Mouse (Mus musculus) macrophage (primary cell): ENCODE measurements around the gene Thada. TPM values are rescaled to one million over a fixed set of nuclear protein-coding genes. Genes with fewer than 3 reads are reported as not detected.

ENCODE experiments used
- H3K27ac ChIP-seq: fragments of 350-480 bp; formaldehyde crosslinking; 2 replicates; pipeline ENCODE4 v1.9.0; 2021
- H3K36me3 ChIP-seq: fragments of 350-480 bp; formaldehyde crosslinking; 2 replicates; pipeline ENCODE4 v1.9.0; 2021; ENCODE audit errors: inconsistent target
- H3K4me3 ChIP-seq: fragments of 350-480 bp; formaldehyde crosslinking; 2 replicates; pipeline ENCODE4 v1.9.0; 2021; ENCODE audit errors: inconsistent target
- H3K79me2 ChIP-seq: fragments of 350-480 bp; formaldehyde crosslinking; 2 replicates; pipeline ENCODE4 v1.9.0; 2021; ENCODE audit errors: inconsistent target
- WGBS: methylation state at CpG from one replicate; pipeline ENCODE4 v1.1.7; 2026; ENCODE audit warnings: inconsistent platforms; ENCODE audit not compliant: missing documents; 5-methylcytosine and 5-hydroxymethylcytosine counted together
- polyA plus RNA-seq: library from polyadenylated mRNA; stranded (reverse); fragments of 250-400 nt; gene quantifications from 3 replicates; pipeline ENCODE4 v1.2.4, GENCODE M21; 2018; ENCODE audit warnings: inconsistent platforms

Thada gene
- polyA plus RNA-seq, 1 experiment from 2014 or later: 6.0 TPM

- Histone ChIP-seq H3K4me3 (no peak overlapping the region), H3K36me3 (no peaks in the 10 kb centered on the region), H3K27ac (0 out of 2 replicates have a peak overlapping the region, but pooled peaks have one; percentile 99), H3K79me2 (peaks cover 17% of the 10 kb centered on the region)
- WGBS: 90% methylated on average over 17 of the region's 17 CpGs
These were observed 286.7 kb downstream of the Thada start for GRCm38 (mm10) chr17:84179026-84179972.

GRCm38 (mm10) chr17:84177481-84177880 lies 288.5 kb downstream of the Thada start:
- no peaks in the 10 kb centered on the region for H3K36me3 ChIP-seq
- H3K27ac ChIP-seq: no peak overlapping the region
- no peak overlapping the region for H3K4me3 ChIP-seq
- WGBS: 46% methylated on average over 8 of the region's 8 CpGs
- H3K79me2 ChIP-seq: peaks cover under 1% of the 10 kb centered on the region; the same call in 1 of the 2 replicates

GRCm38 (mm10) chr17:84176446-84176845 lies 289.6 kb downstream of the Thada start:
- no peak overlapping the region for H3K4me3 ChIP-seq
- H3K36me3 ChIP-seq: no peaks in the 10 kb centered on the region
- H3K79me2 ChIP-seq: no peaks in the 10 kb centered on the region
- H3K27ac ChIP-seq: no peak overlapping the region
- 83% methylated on average over 7 of the region's 7 CpGs for WGBS

- whole genome bisulfite sequencing: 96% methylated on average over 16 of the region's 17 CpGs
- no peak overlapping the region for H3K27ac ChIP-seq
- no peaks in the 10 kb centered on the region for H3K36me3 ChIP-seq
- no peak overlapping the region for H3K4me3 ChIP-seq
- no peaks in the 10 kb centered on the region for H3K79me2 ChIP-seq
These were observed 290.8 kb downstream of the Thada start for GRCm38 (mm10) chr17:84175196-84175595.

GRCm38 (mm10) chr17:84167377-84167776 lies 298.6 kb downstream of the Thada start:
- H3K4me3 ChIP-seq: no peak overlapping the region
- no peaks in the 10 kb centered on the region for H3K36me3 ChIP-seq
- WGBS: 69% methylated on average over 4 of the region's 4 CpGs
- H3K27ac ChIP-seq: no peak overlapping the region
- H3K79me2 ChIP-seq: no peaks in the 10 kb centered on the region

- Histone ChIP-seq H3K36me3 (no peaks in the 10 kb centered on the region), H3K27ac (no peak overlapping the region), H3K4me3 (no peak overlapping the region), H3K79me2 (no peaks in the 10 kb centered on the region)
- WGBS: 83% methylated on average over 9 of the region's 9 CpGs
These were observed 299.7 kb downstream of the Thada start for GRCm38 (mm10) chr17:84166135-84166860.

GRCm38 (mm10) chr17:84165735-84166134 lies 300.3 kb downstream of the Thada start:
- no peaks in the 10 kb centered on the region for H3K79me2 ChIP-seq
- H3K27ac ChIP-seq: no peak overlapping the region
- H3K36me3 ChIP-seq: no peaks in the 10 kb centered on the region
- no peak overlapping the region for H3K4me3 ChIP-seq
- 97% methylated on average over 3 of the region's 3 CpGs for WGBS

- H3K4me3 ChIP-seq: no peak overlapping the region
- H3K27ac ChIP-seq: no peak overlapping the region
- H3K79me2 ChIP-seq: no peaks in the 10 kb centered on the region
- WGBS: 85% methylated on average over 8 of the region's 8 CpGs
- H3K36me3 ChIP-seq: no peaks in the 10 kb centered on the region
These were observed 301.9 kb downstream of the Thada start for GRCm38 (mm10) chr17:84164146-84164545.

- Histone ChIP-seq H3K36me3 (no peaks in the 10 kb centered on the region), H3K27ac (no peak overlapping the region)
- WGBS: 87% methylated on average over 12 of the region's 12 CpGs
These were observed 302.8 kb downstream of the Thada start for GRCm38 (mm10) chr17:84163066-84163785.

GRCm38 (mm10) chr17:84162211-84162760 lies 303.7 kb downstream of the Thada start:
- WGBS: 95% methylated on average over 8 of the region's 8 CpGs
- no peaks in the 10 kb centered on the region for H3K36me3 ChIP-seq
- no peak overlapping the region for H3K4me3 ChIP-seq
- no peak overlapping the region for H3K27ac ChIP-seq
- no peaks in the 10 kb centered on the region for H3K79me2 ChIP-seq

More at GRCm38 (mm10) chr17:84163066-84163785, 302.8 kb downstream of the Thada start:
- H3K79me2 ChIP-seq: no peaks in the 10 kb centered on the region
- no peak overlapping the region for H3K4me3 ChIP-seq

GRCm38 (mm10) chr17:84161231-84161854 lies 304.7 kb downstream of the Thada start:
- H3K36me3 ChIP-seq: no peaks in the 10 kb centered on the region
- no peaks in the 10 kb centered on the region for H3K79me2 ChIP-seq
- 28% methylated on average over 6 of the region's 6 CpGs for WGBS
- H3K4me3 ChIP-seq: no peak overlapping the region
- H3K27ac ChIP-seq: no peak overlapping the region

GRCm38 (mm10) chr17:84158891-84159290 lies 307.1 kb downstream of the Thada start:
- Histone ChIP-seq H3K79me2 (no peaks in the 10 kb centered on the region), H3K27ac (no peak overlapping the region), H3K4me3 (no peak overlapping the region), H3K36me3 (no peaks in the 10 kb centered on the region)
- WGBS: 90% methylated on average over 15 of the region's 15 CpGs

GRCm38 (mm10) chr17:84158461-84158795 lies 307.6 kb downstream of the Thada start:
- no peak overlapping the region for H3K4me3 ChIP-seq
- H3K27ac ChIP-seq: no peak overlapping the region
- H3K79me2 ChIP-seq: no peaks in the 10 kb centered on the region
- no peaks in the 10 kb centered on the region for H3K36me3 ChIP-seq
- 88% methylated on average over 12 of the region's 12 CpGs for WGBS
